ENCODE assay signal across 17 mouse cellular contexts in the genomic region with DNA sequence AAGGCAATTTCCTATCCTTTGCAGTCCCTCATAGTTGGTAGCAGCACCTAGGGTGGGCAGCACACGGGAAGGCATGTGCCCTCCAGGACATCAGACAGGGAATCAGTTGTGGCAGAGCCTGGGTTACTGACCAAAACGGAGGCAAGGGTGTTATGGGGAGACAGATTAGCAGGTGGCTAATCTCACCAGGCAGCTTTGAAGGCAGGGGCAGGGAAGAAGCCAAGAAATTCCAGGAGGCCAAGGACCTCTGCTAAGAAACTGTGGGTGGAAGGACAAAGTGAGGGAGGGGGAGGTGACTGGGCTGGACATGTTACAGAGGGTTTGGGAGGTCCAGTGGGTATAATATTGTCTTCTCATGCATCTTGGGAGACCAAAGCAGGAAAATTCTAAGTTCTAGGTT. TPM values are rescaled to one million over a fixed set of nuclear protein-coding genes. Genes with fewer than 3 reads are reported as not detected.
DNase-seq lines count a peak whose midpoint lies in the region; ATAC-seq and TF ChIP-seq lines count a peak whose summit lies in the region.
"Had no signal": no experiment of that assay in that cellular context is flagged by ENCODE, and none has a peak within 500 bp of the region (broad histone marks: within the 10 kb centered on the region; RNA-seq: fewer than 3 reads in every experiment).

No protein-coding gene starts in this region.

- no peak for TF ChIP-seq POLR2A in lung, adult 2 months (IDR thresholded peaks at IDR 0.05; ENCODE audit: borderline replicate concordance, extremely low read depth, low read depth, low read length)

- 72% methylated on average over 2 of the region's 2 CpGs for WGBS in forebrain, embryonic 13.5 days
- 80% methylated on average over 2 of the region's 2 CpGs for WGBS in forebrain, embryonic 11.5 days
- WGBS in lung, embryonic 14.5 days: 53% methylated on average over 2 of the region's 2 CpGs
- 43% methylated on average over 2 of the region's 2 CpGs for WGBS in lung, adult 2 months
- WGBS in liver, postnatal 0 days (ENCODE audit: insufficient replicate concordance): 37% methylated on average over 2 of the region's 2 CpGs

- DNase-seq in forebrain, embryonic 11.5 days (ENCODE audit: low spot score): no peak
- peak; percentile 47 for DNase-seq in lung, embryonic 14.5 days
- no peak for DNase-seq in lung, adult 2 months
- peak; percentile 73 for DNase-seq in c-Kit-negative CD71-positive TER-119-positive erythroid progenitor cells, embryonic 14.5 days (ENCODE audit: low read depth, low spot score)
- DNase-seq in liver, postnatal 0 days: peak; percentile 51
- no peak for DNase-seq in Muller cell, postnatal 12 days (ENCODE audit: inconsistent ontology term)
- DNase-seq: adrenal gland, adult 2 months; gastrocnemius, postnatal 10 days; kidney, adult 8-10 months had no signal

- peak; percentile 93 for TF ChIP-seq EP300 in liver, postnatal 0 days (IDR thresholded peaks at IDR 0.05; ENCODE audit: low read depth)

- H3K4me1 ChIP-seq in forebrain, embryonic 13.5 days: peaks cover 40% of the 10 kb centered on the region
- H3K4me1 ChIP-seq in forebrain, embryonic 11.5 days (replicated peaks; ENCODE audit: control insufficient read depth, insufficient read depth, low read length): peaks cover 11% of the 10 kb centered on the region
- H3K4me1 ChIP-seq in lung, embryonic 14.5 days (ENCODE audit: insufficient read depth): peaks cover 5% of the 10 kb centered on the region; the same call in 1 of the 2 replicates
- peaks cover 5% of the 10 kb centered on the region; the same call in 1 of the 2 replicates for H3K4me1 ChIP-seq in lung, adult 2 months (ENCODE audit: control insufficient read depth, insufficient read depth, low read length)
- peaks cover 71% of the 10 kb centered on the region for H3K4me1 ChIP-seq in liver, postnatal 0 days (ENCODE audit: insufficient read depth)

- H3K9ac ChIP-seq in forebrain, embryonic 13.5 days: peak overlapping the region; percentile 30; the same call in 1 of the 2 replicates
- no peak overlapping the region for H3K9ac ChIP-seq in forebrain, embryonic 11.5 days (ENCODE audit: low read length)
- H3K9ac ChIP-seq in lung, embryonic 14.5 days: no peak overlapping the region
- peak overlapping the region; percentile 89 for H3K9ac ChIP-seq in liver, postnatal 0 days (replicated peaks)
- H3K9ac ChIP-seq: embryonic facial prominence, embryonic 13.5 days; limb, embryonic 15.5 days had no signal

- H3K36me3 ChIP-seq in forebrain, embryonic 13.5 days (ENCODE audit: poor library complexity, severe bottlenecking): peaks cover 49% of the 10 kb centered on the region
- no peaks in the 10 kb centered on the region for H3K36me3 ChIP-seq in forebrain, embryonic 11.5 days (ENCODE audit: control insufficient read depth, insufficient read depth, low read length)
- peaks cover 39% of the 10 kb centered on the region for H3K36me3 ChIP-seq in lung, embryonic 14.5 days (ENCODE audit: insufficient read depth)
- H3K36me3 ChIP-seq in liver, postnatal 0 days (replicated peaks; ENCODE audit: insufficient read depth, low read length): peaks cover 46% of the 10 kb centered on the region

- H3K27me3 ChIP-seq in forebrain, embryonic 13.5 days: no peaks in the 10 kb centered on the region
- no peaks in the 10 kb centered on the region for H3K27me3 ChIP-seq in forebrain, embryonic 11.5 days (ENCODE audit: control insufficient read depth, insufficient read depth, low read length)
- H3K27me3 ChIP-seq in lung, embryonic 14.5 days (ENCODE audit: insufficient read depth, low read length): no peaks in the 10 kb centered on the region
- no peaks in the 10 kb centered on the region for H3K27me3 ChIP-seq in liver, postnatal 0 days (ENCODE audit: insufficient read depth, low read length)
- H3K27me3 ChIP-seq: embryonic facial prominence, embryonic 13.5 days; heart, embryonic 15.5 days; limb, embryonic 15.5 days had no signal

- H3K27ac ChIP-seq in forebrain, embryonic 13.5 days: no peak overlapping the region
- H3K27ac ChIP-seq in forebrain, embryonic 11.5 days (ENCODE audit: low read depth, low read length): no peak overlapping the region
- H3K27ac ChIP-seq in lung, embryonic 14.5 days (ENCODE audit: low read depth): no peak overlapping the region
- peak overlapping the region; percentile 94 for H3K27ac ChIP-seq in liver, postnatal 0 days (ENCODE audit: low read depth)
- H3K27ac ChIP-seq: embryonic facial prominence, embryonic 13.5 days; heart, embryonic 15.5 days; limb, embryonic 15.5 days had no signal

- no peak for TF ChIP-seq CTCF in lung, embryonic 14.5 days (IDR thresholded peaks at IDR 0.05; ENCODE audit: low read depth)
- TF ChIP-seq CTCF in lung, adult 2 months (IDR thresholded peaks at IDR 0.05; ENCODE audit: insufficient read depth, low read length): no peak
- TF ChIP-seq CTCF in liver, postnatal 0 days (IDR thresholded peaks at IDR 0.05; ENCODE audit: low read depth): no peak

- H3K9me3 ChIP-seq in forebrain, embryonic 13.5 days (replicated peaks): no peaks in the 10 kb centered on the region
- H3K9me3 ChIP-seq in forebrain, embryonic 11.5 days (ENCODE audit: control insufficient read depth, low read length): no peaks in the 10 kb centered on the region
- no peaks in the 10 kb centered on the region for H3K9me3 ChIP-seq in lung, embryonic 14.5 days (ENCODE audit: low read depth, low read length)
- H3K9me3 ChIP-seq in liver, postnatal 0 days (ENCODE audit: low read length): no peaks in the 10 kb centered on the region
- H3K9me3 ChIP-seq: embryonic facial prominence, embryonic 13.5 days; heart, embryonic 15.5 days; limb, embryonic 15.5 days; midbrain, embryonic 10.5 days had no signal

- ATAC-seq in forebrain, embryonic 13.5 days: no peak
- no peak for ATAC-seq in forebrain, embryonic 11.5 days (replicated peaks; ENCODE audit: low FRiP score)
- no peak for ATAC-seq in lung, embryonic 14.5 days (ENCODE audit: insufficient read depth)
- ATAC-seq in liver, postnatal 0 days: no peak
- no peak for ATAC-seq in frontal cortex, adult (ENCODE audit: low TSS enrichment)
- ATAC-seq: forebrain, embryonic 16.5 days had no signal

- no peak overlapping the region for H3K4me3 ChIP-seq in forebrain, embryonic 13.5 days
- no peak overlapping the region for H3K4me3 ChIP-seq in forebrain, embryonic 11.5 days (ENCODE audit: low read depth, low read length)
- no peak overlapping the region for H3K4me3 ChIP-seq in lung, embryonic 14.5 days (ENCODE audit: low read depth, low read length)
- H3K4me3 ChIP-seq in lung, adult 2 months (replicated peaks; ENCODE audit: extremely low read depth, low read depth, low read length): no peak overlapping the region
- H3K4me3 ChIP-seq in liver, postnatal 0 days (ENCODE audit: low read depth, low read length): peak overlapping the region; percentile 96
- H3K4me3 ChIP-seq: embryonic facial prominence, embryonic 13.5 days; heart, embryonic 15.5 days; limb, embryonic 15.5 days had no signal

- H3K4me2 ChIP-seq in forebrain, embryonic 13.5 days: no peak overlapping the region
- H3K4me2 ChIP-seq in forebrain, embryonic 11.5 days (ENCODE audit: low read depth, low read length, severe bottlenecking): no peak overlapping the region
- peak overlapping the region; percentile 21; the same call in 1 of the 2 replicates for H3K4me2 ChIP-seq in lung, embryonic 14.5 days
- peak overlapping the region; percentile 96 for H3K4me2 ChIP-seq in liver, postnatal 0 days (ENCODE audit: low read depth, low read length)
- H3K4me2 ChIP-seq: embryonic facial prominence, embryonic 13.5 days; heart, embryonic 15.5 days; limb, embryonic 15.5 days had no signal

RNA-seq across cellular contexts. Expression of a gene that starts 3.4 kb away (rescaled TPM):
- polyA plus RNA-seq in forebrain, embryonic 13.5 days (2015; fragmentation: Nextera tagmentation; extraction: Ambion mirVana): 75.3 and 84.3 TPM in 2 replicates
- polyA plus RNA-seq in forebrain, embryonic 11.5 days (2014; fragmentation: Nextera tagmentation; extraction: Ambion mirVana): 88.1 and 89.4 TPM in 2 replicates
- polyA plus RNA-seq in lung, embryonic 14.5 days (2014; fragmentation: Nextera tagmentation; extraction: Ambion mirVana): 51.3 and 53.1 TPM in 2 replicates
- 92.5 and 104 TPM in 2 replicates for polyA plus RNA-seq in lung, adult 2 months (2012; rRNA removed)
- polyA plus RNA-seq in liver, postnatal 0 days (2015; fragmentation: Nextera tagmentation; extraction: Ambion mirVana): 25.9 and 33.6 TPM in 2 replicates

RNA-seq across cellular contexts. Expression of a gene that starts 9.5 kb away (rescaled TPM):
- polyA plus RNA-seq in forebrain, embryonic 13.5 days (2015; fragmentation: Nextera tagmentation; extraction: Ambion mirVana): 17.8 and 22.1 TPM in 2 replicates
- polyA plus RNA-seq in forebrain, embryonic 11.5 days (2014; fragmentation: Nextera tagmentation; extraction: Ambion mirVana): 29.9 and 33.7 TPM in 2 replicates
- 37.3 and 40.1 TPM in 2 replicates for polyA plus RNA-seq in lung, embryonic 14.5 days (2014; fragmentation: Nextera tagmentation; extraction: Ambion mirVana)
- 52.7 and 87.5 TPM in 2 replicates for polyA plus RNA-seq in lung, adult 2 months (2012; rRNA removed)
- polyA plus RNA-seq in liver, postnatal 0 days (2015; fragmentation: Nextera tagmentation; extraction: Ambion mirVana): 63.8 and 68.7 TPM in 2 replicates

RNA-seq across cellular contexts. Expression of a gene that starts 18.3 kb away (rescaled TPM):
- polyA plus RNA-seq in forebrain, embryonic 13.5 days (2015; fragmentation: Nextera tagmentation; extraction: Ambion mirVana): 0.27 and 0.29 TPM in 2 replicates
- polyA plus RNA-seq in forebrain, embryonic 11.5 days (2014; fragmentation: Nextera tagmentation; extraction: Ambion mirVana): 0.13 and 0.19 TPM in 2 replicates
- polyA plus RNA-seq in lung, embryonic 14.5 days (2014; fragmentation: Nextera tagmentation; extraction: Ambion mirVana): not detected in 2 replicates
- polyA plus RNA-seq in lung, adult 2 months (2012; rRNA removed): 3.2 and 3.8 TPM in 2 replicates
- 0.29 and 0.34 TPM in 2 replicates for polyA plus RNA-seq in liver, postnatal 0 days (2015; fragmentation: Nextera tagmentation; extraction: Ambion mirVana)

RNA-seq across cellular contexts. Expression of a gene that starts 27.7 kb away (rescaled TPM):
- polyA plus RNA-seq in forebrain, embryonic 13.5 days (2015; fragmentation: Nextera tagmentation; extraction: Ambion mirVana): not detected in 2 replicates
- polyA plus RNA-seq in forebrain, embryonic 11.5 days (2014; fragmentation: Nextera tagmentation; extraction: Ambion mirVana): not detected in 2 replicates
- polyA plus RNA-seq in lung, embryonic 14.5 days (2014; fragmentation: Nextera tagmentation; extraction: Ambion mirVana): not detected in 2 replicates
- not detected in 2 replicates for polyA plus RNA-seq in lung, adult 2 months (2012; rRNA removed)
- not detected in 2 replicates for polyA plus RNA-seq in liver, postnatal 0 days (2015; fragmentation: Nextera tagmentation; extraction: Ambion mirVana)
- polyA plus RNA-seq: adrenal gland, adult 2 months; embryonic facial prominence, embryonic 13.5 days; forebrain, embryonic 16.5 days; heart, embryonic 15.5 days; limb, embryonic 15.5 days; midbrain, embryonic 10.5 days; stomach, embryonic 16.5 days had no signal

RNA-seq across cellular contexts. Expression of a gene that starts 39.3 kb away (rescaled TPM):
- 0.17 and 0.40 TPM in 2 replicates for polyA plus RNA-seq in forebrain, embryonic 13.5 days (2015; fragmentation: Nextera tagmentation; extraction: Ambion mirVana)
- polyA plus RNA-seq in forebrain, embryonic 11.5 days (2014; fragmentation: Nextera tagmentation; extraction: Ambion mirVana): 0.19 TPM in 1 of 2 replicates, not detected in the other
- not detected in 2 replicates for polyA plus RNA-seq in lung, embryonic 14.5 days (2014; fragmentation: Nextera tagmentation; extraction: Ambion mirVana)
- polyA plus RNA-seq in lung, adult 2 months (2012; rRNA removed): 0.65 and 0.68 TPM in 2 replicates
- 0.07 TPM in 1 of 2 replicates, not detected in the other for polyA plus RNA-seq in liver, postnatal 0 days (2015; fragmentation: Nextera tagmentation; extraction: Ambion mirVana)
- polyA plus RNA-seq: embryonic facial prominence, embryonic 13.5 days; heart, embryonic 15.5 days; midbrain, embryonic 10.5 days had no signal

Comparison
In these comparisons a context has a peak if more than half of its experiments do, and no peak if none do; other contexts are left out.
1. H3K9ac ChIP-seq: peak in forebrain, embryonic 13.5 days (single experiment) and liver, postnatal 0 days (single experiment); none in forebrain, embryonic 11.5 days (single experiment) and lung, embryonic 14.5 days (single experiment).
2. DNase-seq: peak in lung, embryonic 14.5 days (single experiment), c-Kit-negative CD71-positive TER-119-positive erythroid progenitor cells, embryonic 14.5 days (single experiment) and liver, postnatal 0 days (single experiment); none in forebrain, embryonic 11.5 days (single experiment), lung, adult 2 months (single experiment) and Muller cell, postnatal 12 days (single experiment).
3. H3K4me2 ChIP-seq: peak in lung, embryonic 14.5 days (single experiment) and liver, postnatal 0 days (single experiment); none in forebrain, embryonic 13.5 days (single experiment) and forebrain, embryonic 11.5 days (single experiment).